Mouse (Mus musculus): ENCODE measurements at regions not wholly inside any gene's neighbourhood (a gene's known extent, or its start where the extent isn't known, plus 50 kb on each side); places are given as distances from the start of the nearest gene placed in this dataset.
"Not testable (repeated sequence)": the region's sequence is repeated elsewhere in the genome, so short reads cannot be mapped to it uniquely, and the experiment has no call there.

- ATAC-seq (ENCODE audit: low FRiP score); H3K4me3 ChIP-seq (ENCODE audit: low read depth, low read length); H3K9ac ChIP-seq (ENCODE audit: low read depth, low read length); H3K27me3 ChIP-seq (ENCODE audit: control insufficient read depth, insufficient read depth, low read length); H3K36me3 ChIP-seq (ENCODE audit: control insufficient read depth, insufficient read depth, low read length); H3K4me1 ChIP-seq (replicated peaks; ENCODE audit: control insufficient read depth, insufficient read depth, low read length); H3K27ac ChIP-seq (ENCODE audit: low read depth, low read length); H3K4me2 ChIP-seq (replicated peaks; ENCODE audit: low read depth, low read length); H3K9me3 ChIP-seq (ENCODE audit: control insufficient read depth, low read length): not testable (repeated sequence)
- DNase-seq (ENCODE audit: low spot score): peak; percentile 41
- 90% methylated on average over 7 of the region's 9 CpGs for WGBS
Measured at GRCm38 (mm10) chrY:4150031-4150430, 378.6 kb downstream of the Gm3376 start.

GRCm38 (mm10) chrY:4150681-4151080, 379.2 kb downstream of the Gm3376 start:
- not testable (repeated sequence) for H3K9me3 ChIP-seq (ENCODE audit: control insufficient read depth, low read length); H3K27ac ChIP-seq (ENCODE audit: low read depth, low read length); H3K4me2 ChIP-seq (replicated peaks; ENCODE audit: low read depth, low read length); H3K4me3 ChIP-seq (ENCODE audit: low read depth, low read length); H3K4me1 ChIP-seq (replicated peaks; ENCODE audit: control insufficient read depth, insufficient read depth, low read length); H3K27me3 ChIP-seq (ENCODE audit: control insufficient read depth, insufficient read depth, low read length); H3K36me3 ChIP-seq (ENCODE audit: control insufficient read depth, insufficient read depth, low read length); ATAC-seq (ENCODE audit: low FRiP score); DNase-seq (ENCODE audit: low spot score); H3K9ac ChIP-seq (ENCODE audit: low read depth, low read length)
- 90% methylated on average over 7 of the region's 7 CpGs for WGBS

GRCm38 (mm10) chrY:4152998-4153397, 381.5 kb downstream of the Gm3376 start:
- not testable (repeated sequence) for DNase-seq (ENCODE audit: low spot score); H3K27ac ChIP-seq (ENCODE audit: low read depth, low read length); H3K36me3 ChIP-seq (ENCODE audit: control insufficient read depth, insufficient read depth, low read length); ATAC-seq (ENCODE audit: low FRiP score); H3K4me3 ChIP-seq (ENCODE audit: low read depth, low read length); H3K27me3 ChIP-seq (ENCODE audit: control insufficient read depth, insufficient read depth, low read length); H3K9me3 ChIP-seq (ENCODE audit: control insufficient read depth, low read length); H3K9ac ChIP-seq (ENCODE audit: low read depth, low read length); H3K4me1 ChIP-seq (replicated peaks; ENCODE audit: control insufficient read depth, insufficient read depth, low read length); H3K4me2 ChIP-seq (replicated peaks; ENCODE audit: low read depth, low read length)
- WGBS: 80% methylated on average over 6 of the region's 6 CpGs

GRCm38 (mm10) chrY:4160371-4160770, 388.9 kb downstream of the Gm3376 start:
- DNase-seq (ENCODE audit: low spot score): no peak
- H3K27ac ChIP-seq (ENCODE audit: low read depth, low read length): no peak overlapping the region
- no peak overlapping the region for H3K4me2 ChIP-seq (replicated peaks; ENCODE audit: low read depth, low read length)
- no peaks in the 10 kb centered on the region for H3K9me3 ChIP-seq (ENCODE audit: control insufficient read depth, low read length)
- H3K4me1 ChIP-seq (replicated peaks; ENCODE audit: control insufficient read depth, insufficient read depth, low read length): no peaks in the 10 kb centered on the region
- 94% methylated on average over 2 of the region's 2 CpGs for WGBS
- H3K4me3 ChIP-seq (ENCODE audit: low read depth, low read length): no peak overlapping the region
- no peak overlapping the region for H3K9ac ChIP-seq (ENCODE audit: low read depth, low read length)
- no peaks in the 10 kb centered on the region for H3K36me3 ChIP-seq (ENCODE audit: control insufficient read depth, insufficient read depth, low read length)
- no peak for ATAC-seq (ENCODE audit: low FRiP score)
- H3K27me3 ChIP-seq (ENCODE audit: control insufficient read depth, insufficient read depth, low read length): no peaks in the 10 kb centered on the region
